ENCODE assay signal across 8 mouse cellular contexts in the genomic region with DNA sequence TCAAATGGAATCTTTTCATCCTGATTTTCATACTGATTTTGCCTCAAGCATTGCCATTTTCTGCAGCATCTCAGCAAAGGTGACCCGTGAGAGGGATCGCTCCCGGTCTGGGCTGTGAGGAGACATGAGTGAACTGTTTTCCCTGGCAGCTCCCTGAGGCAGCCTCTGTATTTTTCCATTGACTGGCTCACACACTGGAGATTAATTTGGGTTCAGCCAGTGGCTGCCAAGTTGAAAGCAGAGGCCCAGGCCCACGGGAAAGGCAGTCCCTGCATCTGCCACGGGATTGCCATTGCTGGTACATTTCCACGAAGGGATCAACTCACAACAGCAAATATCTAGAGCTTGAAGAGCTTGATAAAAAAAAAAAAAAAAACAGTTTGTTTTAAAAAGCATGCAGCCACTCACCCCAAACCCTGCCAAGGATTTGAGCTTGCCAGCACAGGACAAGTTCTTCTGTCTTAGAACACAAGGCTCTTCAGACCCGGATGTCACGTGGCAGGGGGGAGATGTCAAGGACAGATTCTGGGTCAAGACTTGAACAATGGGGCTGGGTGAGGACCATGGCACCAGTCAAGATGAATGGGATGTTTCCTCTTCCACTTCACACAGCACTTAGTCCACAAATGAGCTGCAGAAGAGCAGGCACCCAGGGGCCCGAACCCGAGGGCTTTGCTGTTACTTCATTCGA. TPM values are rescaled to one million over a fixed set of nuclear protein-coding genes. Genes with fewer than 3 reads are reported as not detected.
DNase-seq lines count a peak whose midpoint lies in the region; ATAC-seq and TF ChIP-seq lines count a peak whose summit lies in the region.

No protein-coding gene starts in this region.

- TF ChIP-seq RAD21 in MEL (IDR thresholded peaks at IDR 0.05; ENCODE audit: low read depth, low read length) = no peak

- ATAC-seq in forebrain, embryonic 14.5 days = no peak
- ATAC-seq in megakaryocyte, adult 5-6 weeks (ENCODE audit: poor library complexity, severe bottlenecking) = no peak

- peaks cover 5 to 20% of the 10 kb centered on the region in 2 experiments for H3K4me1 ChIP-seq in MEL (ENCODE audit: control insufficient read depth in 1 of 2, insufficient read depth in 2 of 2, low read length in 2 of 2)
- peaks cover 45% of the 10 kb centered on the region for H3K4me1 ChIP-seq in forebrain, embryonic 14.5 days (ENCODE audit: control insufficient read depth, insufficient read depth, low read length)

- H3K27me3 ChIP-seq in MEL (ENCODE audit: control insufficient read depth in 1 of 2, insufficient read depth in 2 of 2, low read length in 2 of 2) = no peaks in the 10 kb centered on the region
- H3K27me3 ChIP-seq in forebrain, embryonic 14.5 days (replicated peaks; ENCODE audit: control insufficient read depth, insufficient read depth, low read length) = no peaks in the 10 kb centered on the region

- WGBS in forebrain, embryonic 14.5 days = 15% methylated on average over 11 of the region's 11 CpGs

- no peak for TF ChIP-seq CTCF in MEL (IDR thresholded peaks at IDR 0.05 in 2 of 3, conservative IDR thresholded peaks at IDR 0.05 in 1 of 3; ENCODE audit: control insufficient read depth in 1 of 3, insufficient read depth in 1 of 3, low read depth in 2 of 3, low read length in 3 of 3, poor library complexity in 1 of 3, severe bottlenecking in 1 of 3)

- no peaks in the 10 kb centered on the region for H3K9me3 ChIP-seq in MEL (replicated peaks; ENCODE audit: insufficient read depth, low read length)
- no peaks in the 10 kb centered on the region for H3K9me3 ChIP-seq in forebrain, embryonic 14.5 days (replicated peaks; ENCODE audit: control insufficient read depth, low read length)

- TF ChIP-seq EP300 in MEL (IDR thresholded peaks at IDR 0.05; ENCODE audit: low read depth in 1 of 2, low read length in 2 of 2) = no peak

- H3K4me2 ChIP-seq in forebrain, embryonic 14.5 days (ENCODE audit: low read length) = peak overlapping the region; percentile 94

- H3K27ac ChIP-seq in MEL (ENCODE audit: control insufficient read depth, low read depth, low read length) = no peak overlapping the region
- peak overlapping the region; percentile 93 for H3K27ac ChIP-seq in forebrain, embryonic 14.5 days (ENCODE audit: low read depth, low read length)

- H3K4me3 ChIP-seq in MEL (ENCODE audit: control insufficient read depth in 1 of 2, insufficient read depth in 1 of 2, low read depth in 2 of 2, low read length in 2 of 2) = no peak overlapping the region
- H3K4me3 ChIP-seq in forebrain, embryonic 14.5 days (ENCODE audit: low read depth, low read length) = peak overlapping the region; percentile 31

- no peak overlapping the region for H3K9ac ChIP-seq in MEL (ENCODE audit: control insufficient read depth, low read depth, low read length, poor library complexity, severe bottlenecking)
- H3K9ac ChIP-seq in forebrain, embryonic 14.5 days (ENCODE audit: low read length) = peak overlapping the region; percentile 70

- H3K79me2 ChIP-seq in MEL (ENCODE audit: control insufficient read depth, insufficient read depth, low read length, poor library complexity) = peaks cover 11% of the 10 kb centered on the region

- no peak for DNase-seq in MEL (ENCODE audit: low read depth, low spot score)
- DNase-seq in adrenal gland, postnatal 36 days = peak; percentile 83 to 88
- DNase-seq in forebrain, embryonic 14.5 days (ENCODE audit: low spot score) = peak; percentile 70
- peak; percentile 84 for DNase-seq in heart, postnatal 25 days (ENCODE audit: low spot score)
- DNase-seq in layer of hippocampus, adult 18-20 months (ENCODE audit: low spot score in 2 of 2) = peak; percentile 73 to 89
- DNase-seq in lung, adult 18-20 months = peak; percentile 94 to 97
- peak; percentile 63 for DNase-seq in retina, postnatal 1 day

- TF ChIP-seq POLR2A in MEL (IDR thresholded peaks at IDR 0.05; ENCODE audit: control insufficient read depth in 1 of 2, insufficient read depth in 1 of 2, low read depth in 1 of 2, low read length in 2 of 2, poor library complexity in 1 of 2) = no peak

- peaks cover 0 to 8% of the 10 kb centered on the region in 2 experiments; a peak in 2 of 4 replicates for H3K36me3 ChIP-seq in MEL (ENCODE audit: control insufficient read depth in 1 of 2, insufficient read depth in 2 of 2, low read length in 2 of 2)
- peaks cover 17% of the 10 kb centered on the region; the same call in 1 of the 2 replicates for H3K36me3 ChIP-seq in forebrain, embryonic 14.5 days (ENCODE audit: control insufficient read depth, insufficient read depth, low read length)

- intact Hi-C loops in heart, postnatal 25 days (cut with DNase I) = loop anchor here (2.0 kb wide), 1 partner anchor 15 kb away; no protein-coding TSS in a partner anchor

TF ChIP-seq in MEL, 35 proteins besides CTCF, POLR2A, EP300 and RAD21:
- TF ChIP-seq CHD2 (IDR thresholded peaks at IDR 0.05; ENCODE audit: low read length) (no peak), HCFC1 (IDR thresholded peaks at IDR 0.05; ENCODE audit: low read depth, low read length) (no peak), ZNF384 (IDR thresholded peaks at IDR 0.05; ENCODE audit: low read depth, low read length) (0 out of 2 replicates have a peak, but pooled peaks have one; percentile 31), KAT2A (conservative IDR thresholded peaks at IDR 0.05; ENCODE audit: low read depth, low read length) (no peak), ETS1 (IDR thresholded peaks at IDR 0.05; ENCODE audit: low read depth, low read length) (no peak), TAL1 (IDR thresholded peaks at IDR 0.05; ENCODE audit: low read length) (no peak), ZC3H11A (IDR thresholded peaks at IDR 0.05; ENCODE audit: low read depth, low read length) (no peak), SIN3A (IDR thresholded peaks at IDR 0.05; ENCODE audit: low read length) (no peak), ELF1 (IDR thresholded peaks at IDR 0.05; ENCODE audit: low read depth, low read length) (no peak)

RNA-seq across cellular contexts. Expression of gene Ergic1, which starts 57.2 kb away (rescaled TPM):
- total RNA-seq in MEL (2012; rRNA removed) = 73.8 and 78.5 TPM in 2 replicates
- 100 to 1,000 TPM in 1 of 2 experiments, 10 to 100 TPM in 1; 95.6 to 730 TPM for polyA plus RNA-seq in MEL (2012; ENCODE audit: insufficient read depth in 1 of 2, insufficient read length in 2 of 2, low read depth in 1 of 2, low replicate concordance in 2 of 2, missing spikeins in 1 of 2)
- total RNA-seq in adrenal gland, postnatal 36 days (2021) = 100 to 1,000 TPM; 159 to 160 TPM
- 126 and 134 TPM in 2 replicates for polyA plus RNA-seq in forebrain, embryonic 14.5 days (2014; fragmentation: Nextera tagmentation; extraction: Ambion mirVana)
- total RNA-seq in heart, postnatal 25 days (2021) = 10 to 100 TPM; 54.2 to 58.4 TPM
- 100 to 1,000 TPM; 120 to 129 TPM for total RNA-seq in layer of hippocampus, adult 18-20 months (2021)
- 18.9 and 22.1 TPM in 2 replicates for total RNA-seq in megakaryocyte, adult 5-6 weeks (2015)
- total RNA-seq in megakaryocyte, adult 5-6 weeks (2017) = 9.6 and 16.3 TPM in 2 replicates

RNA-seq across cellular contexts. Expression of gene Dusp1, which starts 57.8 kb away (rescaled TPM):
- 0.96 and 1.0 TPM in 2 replicates for total RNA-seq in MEL (2012; rRNA removed)
- 1 to 10 TPM in 1 of 2 experiments, not detected in 1; 5.0 TPM for polyA plus RNA-seq in MEL (2012; ENCODE audit: insufficient read depth in 1 of 2, insufficient read length in 2 of 2, low read depth in 1 of 2, low replicate concordance in 2 of 2, missing spikeins in 1 of 2)
- 10 to 100 TPM; 56.9 to 62.5 TPM for total RNA-seq in adrenal gland, postnatal 36 days (2021)
- polyA plus RNA-seq in forebrain, embryonic 14.5 days (2014; fragmentation: Nextera tagmentation; extraction: Ambion mirVana) = 58.4 and 66.0 TPM in 2 replicates
- total RNA-seq in heart, postnatal 25 days (2021) = 10 to 100 TPM; 44.8 to 66.4 TPM
- 10 to 100 TPM; 24.8 to 28.2 TPM for total RNA-seq in layer of hippocampus, adult 18-20 months (2021)
- total RNA-seq in megakaryocyte, adult 5-6 weeks (2015) = 265 and 280 TPM in 2 replicates
- 58.9 and 72.1 TPM in 2 replicates for total RNA-seq in megakaryocyte, adult 5-6 weeks (2017)

Comparison
In these comparisons a context has a peak if more than half of its experiments do, and no peak if none do; other contexts are left out.
1. RNA of gene Dusp1, which starts 57.8 kb away (total RNA-seq): 58.9 to 280 TPM in megakaryocyte, adult 5-6 weeks, 44.8 to 66.4 TPM in heart, postnatal 25 days, 56.9 to 62.5 TPM in adrenal gland, postnatal 36 days and 24.8 to 28.2 TPM in layer of hippocampus, adult 18-20 months; 0.96 to 1.0 TPM in MEL; every median in the first group is over 10 times any median in the second.